Mouse (Mus musculus): ENCODE data around the gene Il1r1.

Il1r1 gene

GRCm38 (mm10) chr1:40224539-40225284 lies at the start of gene Il1r1:
Gene Il1r1, plus strand, starts transcription at chr1:40225080.
- DNase-seq (ENCODE audit: low spot score): no peak

GRCm38 (mm10) chr1:40175123-40175522 lies 49.8 kb upstream of the Il1r1 start:
- no peak for DNase-seq (ENCODE audit: low spot score)

- DNase-seq (ENCODE audit: low spot score): no peak
These were observed 49.1 kb upstream of the Il1r1 start for GRCm38 (mm10) chr1:40175797-40176196.

- DNase-seq (ENCODE audit: low spot score): no peak
These were observed 45.8 kb upstream of the Il1r1 start for GRCm38 (mm10) chr1:40179031-40179430.

- no peak for DNase-seq (ENCODE audit: low spot score)
These were observed 45.4 kb upstream of the Il1r1 start for GRCm38 (mm10) chr1:40179493-40179892.

- DNase-seq (ENCODE audit: low spot score): no peak
These were observed 44.0 kb upstream of the Il1r1 start for GRCm38 (mm10) chr1:40180861-40181260.

GRCm38 (mm10) chr1:40181716-40182115 lies 43.2 kb upstream of the Il1r1 start:
- no peak for DNase-seq (ENCODE audit: low spot score)

- no peak for DNase-seq (ENCODE audit: low spot score)
These were observed 41.5 kb upstream of the Il1r1 start for GRCm38 (mm10) chr1:40183410-40183809.

GRCm38 (mm10) chr1:40187961-40188360 lies 36.9 kb upstream of the Il1r1 start:
- DNase-seq (ENCODE audit: low spot score): no peak

- DNase-seq (ENCODE audit: low spot score): no peak
These were observed 34.9 kb upstream of the Il1r1 start for GRCm38 (mm10) chr1:40190025-40190424.

GRCm38 (mm10) chr1:40190837-40191236 lies 34.0 kb upstream of the Il1r1 start:
- no peak for DNase-seq (ENCODE audit: low spot score)

- DNase-seq (ENCODE audit: low spot score): no peak
These were observed 30.6 kb upstream of the Il1r1 start for GRCm38 (mm10) chr1:40194279-40194678.

- no peak for DNase-seq (ENCODE audit: low spot score)
These were observed 11.3 kb upstream of the Il1r1 start for GRCm38 (mm10) chr1:40213337-40214159.

GRCm38 (mm10) chr1:40217521-40217920 lies 7.4 kb upstream of the Il1r1 start:
- DNase-seq (ENCODE audit: low spot score): no peak

GRCm38 (mm10) chr1:40218603-40219002 lies 6.3 kb upstream of the Il1r1 start:
- DNase-seq (ENCODE audit: low spot score): no peak

GRCm38 (mm10) chr1:40220549-40220948 lies 4.3 kb upstream of the Il1r1 start:
- DNase-seq (ENCODE audit: low spot score): no peak

GRCm38 (mm10) chr1:40221864-40222263 lies 3.0 kb upstream of the Il1r1 start:
- no peak for DNase-seq (ENCODE audit: low spot score)

GRCm38 (mm10) chr1:40222680-40223079 lies 2.2 kb upstream of the Il1r1 start:
- DNase-seq (ENCODE audit: low spot score): no peak

GRCm38 (mm10) chr1:40223591-40223990 lies 1.3 kb upstream of the Il1r1 start:
- DNase-seq (ENCODE audit: low spot score): no peak

GRCm38 (mm10) chr1:40225580-40225979 lies 700 bp downstream of the Il1r1 start:
- DNase-seq (ENCODE audit: low spot score): no peak

- no peak for DNase-seq (ENCODE audit: low spot score)
These were observed 4.2 kb downstream of the Il1r1 start for GRCm38 (mm10) chr1:40229033-40229432.

GRCm38 (mm10) chr1:40229771-40230280 lies 4.9 kb downstream of the Il1r1 start:
- DNase-seq (ENCODE audit: low spot score): no peak

GRCm38 (mm10) chr1:40230336-40230735 lies 5.5 kb downstream of the Il1r1 start:
- DNase-seq (ENCODE audit: low spot score): peak; percentile 65
